Mouse (Mus musculus) lung, adult 10 weeks (tissue): ENCODE measurements around the gene Rab22a. TPM values are rescaled to one million over a fixed set of nuclear protein-coding genes. Genes with fewer than 3 reads are reported as not detected.

Experiments
- polyA plus RNA-seq: library from polyadenylated mRNA; stranded (reverse); fragments of 350-450 nt; fragmentation: Illumina TruSeq; extraction: RNeasy Lipid Tissue Mini Kit (QIAGEN cat#74804); gene quantifications from one replicate; pipeline ENCODE4 v1.2.3, GENCODE M21; 2014; ENCODE audit warnings: low read depth, low replicate concordance; ENCODE audit not compliant: insufficient read depth

The Rab22a gene
- 10.1 TPM for polyA plus RNA-seq

DNA sequence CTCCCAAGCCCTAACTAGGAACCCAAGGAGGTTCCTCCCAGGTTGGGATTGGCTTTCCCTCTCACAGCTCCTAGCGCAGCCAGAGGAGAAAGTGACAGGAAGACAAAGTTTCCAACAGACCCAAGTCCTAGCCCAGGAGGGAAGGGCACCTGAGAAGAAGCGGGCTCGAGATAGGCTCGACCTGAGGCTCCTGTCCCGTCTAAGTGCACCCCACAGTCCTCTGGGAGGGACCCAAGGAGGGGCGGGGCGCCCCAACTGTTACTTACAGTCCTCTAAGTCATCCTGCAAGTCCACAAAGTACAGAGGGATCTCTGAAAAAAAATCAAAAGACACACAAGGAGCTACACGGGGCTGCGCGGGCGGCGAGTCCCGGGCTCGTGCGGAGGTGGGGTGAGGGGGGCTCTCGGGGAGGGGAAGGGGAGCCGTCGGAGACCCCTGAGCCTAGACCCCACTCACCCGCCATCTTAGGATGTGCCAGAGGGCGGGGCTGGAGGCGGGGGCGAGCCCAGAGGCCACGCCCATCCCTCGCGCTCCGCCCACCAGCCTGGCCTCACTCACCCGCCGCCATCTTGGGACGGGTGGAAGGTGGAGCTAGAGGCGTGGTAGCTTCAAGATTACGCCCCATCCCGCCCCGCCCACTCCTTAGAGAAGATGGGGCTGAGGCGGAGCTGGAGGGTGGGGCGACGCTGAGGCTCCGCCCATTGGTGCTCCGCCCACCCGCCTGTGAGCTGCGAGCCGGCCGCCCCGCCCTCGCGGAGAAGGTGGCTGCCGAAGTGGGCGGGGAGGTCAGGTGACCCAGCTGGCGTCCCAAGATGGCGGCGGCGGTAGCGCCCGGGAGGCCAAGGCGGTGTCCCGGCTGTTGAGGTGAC, at the start of gene Rab22a:
Rab22a (plus strand) TSS at position 704 of the 869 bp plus-strand sequence.

DNA sequence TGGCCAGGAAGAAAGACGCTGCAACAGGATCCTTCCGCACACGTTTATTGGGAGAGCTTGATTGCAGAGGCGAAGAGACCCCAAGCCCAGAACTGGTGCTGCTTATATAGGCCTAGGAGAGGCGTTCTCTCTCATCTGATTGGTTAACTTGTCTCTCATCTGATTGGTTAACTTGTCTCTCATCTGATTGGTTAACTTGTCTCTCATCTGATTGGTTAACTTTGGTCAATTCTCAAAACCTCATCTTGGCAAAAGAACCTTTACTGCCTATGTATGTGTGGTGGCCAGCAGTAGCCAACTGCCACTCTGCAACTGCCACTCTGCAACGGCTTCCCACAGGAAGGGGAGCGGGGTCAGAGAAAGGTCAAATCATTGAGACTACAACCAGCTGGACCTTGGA, 59.6 kb downstream of the Rab22a start, which contains the start of gene 1700010B08Rik:
1700010B08Rik (plus strand) TSS at position 301 of the 400 bp plus-strand sequence.

DNA sequence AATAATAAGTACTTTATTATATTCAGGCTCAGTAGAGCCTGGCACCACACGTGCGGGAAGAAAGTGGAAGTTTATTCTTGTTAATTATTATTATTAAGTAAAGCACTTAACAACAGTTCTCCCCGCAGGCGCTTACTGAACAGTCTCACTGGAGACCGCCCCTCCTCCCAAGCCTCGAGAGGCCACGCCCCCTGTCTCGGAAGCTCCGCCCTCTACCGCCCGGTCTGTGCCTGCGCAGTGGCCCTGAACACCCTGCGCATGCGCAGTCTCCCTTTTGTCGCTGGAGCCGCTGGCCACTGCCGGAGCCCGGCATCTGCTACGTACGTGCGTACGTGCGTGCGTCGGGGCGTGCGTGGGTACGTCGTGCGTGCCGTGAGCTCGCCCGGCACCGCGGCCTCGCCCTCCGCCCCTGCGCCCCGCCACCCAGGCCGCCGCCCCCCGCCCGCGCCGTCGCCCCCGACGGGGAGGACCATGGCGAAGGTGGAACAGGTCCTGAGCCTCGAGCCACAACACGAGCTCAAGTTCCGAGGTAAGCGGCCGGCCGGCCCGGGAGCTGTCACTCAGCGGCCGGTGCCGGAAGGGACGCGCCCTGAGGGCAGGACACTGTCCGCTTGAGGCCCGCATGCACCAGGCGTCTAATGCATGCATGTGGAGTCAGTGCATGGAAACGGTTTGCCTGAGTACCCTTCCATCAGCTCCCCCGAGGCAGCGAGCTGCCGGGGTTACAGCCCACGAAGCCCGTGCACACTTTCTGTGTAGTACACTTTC, 77.8 kb downstream of the Rab22a start, which contains the start of gene Vapb:
Vapb (plus strand) TSS at position 290 of the 768 bp plus-strand sequence.

Other genes starting within 250 kb of the Rab22a start
- not detected for gene 1700021F07Rik, start 137.2 kb upstream of the Rab22a start, polyA plus RNA-seq
- not detected for gene Ankrd60, start 81.4 kb upstream of the Rab22a start, polyA plus RNA-seq
- not detected for gene 1700010B08Rik, start 59.7 kb downstream of the Rab22a start, polyA plus RNA-seq
- 48.0 TPM for gene Vapb, start 77.8 kb downstream of the Rab22a start, polyA plus RNA-seq